11 mouse cellular contexts compared by ENCODE assay signal in the genomic region with DNA sequence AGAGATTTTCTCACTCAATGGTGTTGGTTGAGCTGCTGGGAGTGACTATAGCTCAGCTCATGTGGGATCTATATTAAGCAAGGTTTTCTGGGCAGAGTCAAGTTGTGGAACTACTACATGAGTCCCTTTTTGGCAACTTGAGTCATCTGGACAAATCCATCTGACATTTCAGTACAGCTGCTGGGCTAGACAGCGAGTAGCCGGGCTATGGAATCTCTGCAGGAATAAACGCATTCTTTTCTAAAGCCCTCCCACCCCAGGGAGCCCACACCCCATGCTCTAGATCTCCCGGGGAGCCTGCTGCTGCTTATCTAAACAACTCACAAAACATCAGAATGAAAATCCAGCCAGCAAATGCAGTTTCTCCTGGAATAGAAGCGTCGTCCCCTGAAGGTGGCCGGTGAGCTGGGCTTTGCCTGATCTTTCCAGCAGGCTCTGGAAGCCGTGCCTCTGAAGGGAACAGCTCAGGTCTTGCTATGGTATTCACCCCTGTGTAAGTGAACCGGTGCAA. TPM values are rescaled to one million over a fixed set of nuclear protein-coding genes. Genes with fewer than 3 reads are reported as not detected.
A peak's percentile ranks its signal among the peaks of the same experiment; 100 is the strongest.
DNase-seq lines count a peak whose midpoint lies in the region; TF ChIP-seq lines count a peak whose summit lies in the region.
"Had no signal": no experiment of that assay in that cellular context is flagged by ENCODE, and none has a peak within 500 bp of the region (broad histone marks: within the 10 kb centered on the region; RNA-seq: fewer than 3 reads in every experiment).

A gene (minus strand): TSS at position 49 of the 511 bp plus-strand sequence.

- TF ChIP-seq CTCF in left cerebral cortex, adult 2 months (IDR thresholded peaks at IDR 0.05) = no peak

- H3K9me3 ChIP-seq in heart, embryonic 10.5 days = no peaks in the 10 kb centered on the region
- H3K9me3 ChIP-seq: midbrain, embryonic 12.5 days had no signal

- H3K4me1 ChIP-seq in heart, embryonic 10.5 days = peaks cover 21% of the 10 kb centered on the region
- H3K4me1 ChIP-seq: midbrain, embryonic 12.5 days had no signal

- peak; percentile 7 to 73 for DNase-seq in left cerebral cortex, postnatal 25 days (ENCODE audit: low spot score in 2 of 2)
- no peak for DNase-seq in left cerebral cortex, adult 2 months (ENCODE audit: extremely low spot score in 1 of 2, low spot score in 2 of 2)
- peak; percentile 64 for DNase-seq in gastrocnemius, adult 18-20 months (ENCODE audit: low spot score)
- DNase-seq in heart, embryonic 10.5 days (ENCODE audit: low spot score) = peak; percentile 80
- peak; percentile 17 to 21 for DNase-seq in kidney, postnatal 36 days
- DNase-seq in urinary bladder, postnatal 14 days (ENCODE audit: low spot score) = no peak
- DNase-seq in thymus, postnatal 0 days (ENCODE audit: low spot score) = no peak
- no peak for DNase-seq in spleen, postnatal 10 days (ENCODE audit: low spot score in 2 of 2)
- DNase-seq: cerebellum, postnatal 25 days had no signal

- peaks cover 4% of the 10 kb centered on the region; the same call in 1 of the 2 replicates for H3K36me3 ChIP-seq in heart, embryonic 10.5 days
- H3K36me3 ChIP-seq: midbrain, embryonic 12.5 days had no signal

- no peak within 1 kb of the TSS for H3K27ac ChIP-seq in left cerebral cortex, adult 2 months
- H3K27ac ChIP-seq in heart, embryonic 10.5 days = peak within 1 kb of the TSS; percentile 87
- H3K27ac ChIP-seq: midbrain, embryonic 12.5 days had no signal

- H3K27me3 ChIP-seq in heart, embryonic 10.5 days (ENCODE audit: insufficient read depth, poor library complexity, severe bottlenecking) = no peaks in the 10 kb centered on the region
- H3K27me3 ChIP-seq: midbrain, embryonic 12.5 days had no signal

- intact Hi-C loops in left cerebral cortex, postnatal 25 days (cut with DNase I) = loop anchor here (2.0 to 5.0 kb wide), 2 partner anchors 270 to 490 kb away; no protein-coding TSS in a partner anchor
- intact Hi-C loops in left cerebral cortex, adult 2 months (cut with DNase I) = loop anchor here (5.0 kb wide), 1 partner anchor 490 kb away; no protein-coding TSS in a partner anchor

- H3K4me3 ChIP-seq in left cerebral cortex, adult 2 months = no peak within 1 kb of the TSS
- peak within 1 kb of the TSS; percentile 51 for H3K4me3 ChIP-seq in heart, embryonic 10.5 days
- H3K4me3 ChIP-seq: midbrain, embryonic 12.5 days had no signal

- 9% methylated on average over 9 of the region's 9 CpGs for WGBS in heart, embryonic 10.5 days

RNA-seq across cellular contexts. Expression of the gene that starts here (rescaled TPM):
- not detected for total RNA-seq in left cerebral cortex, postnatal 25 days (2021)
- not detected for total RNA-seq in left cerebral cortex, adult 2 months (2021)
- total RNA-seq in gastrocnemius, adult 18-20 months (2021) = 100 to 1,000 TPM; 104 to 131 TPM
- 10.5 and 17.5 TPM in 2 replicates for polyA plus RNA-seq in heart, embryonic 10.5 days (2016; fragmentation: Nextera tagmentation; extraction: Ambion mirVana)
- 0.13 and 0.18 TPM in 2 replicates for polyA plus RNA-seq in thymus, postnatal 0 days (2015; fragmentation: Nextera tagmentation; extraction: Ambion mirVana)
- polyA plus RNA-seq: forebrain, embryonic 14.5 days; midbrain, embryonic 12.5 days had no signal

Comparison
In these comparisons a context has a peak if more than half of its experiments do, and no peak if none do; other contexts are left out.
1. RNA of the gene that starts here (total RNA-seq): 104 to 131 TPM in gastrocnemius, adult 18-20 months; not detected in left cerebral cortex, postnatal 25 days and not detected in left cerebral cortex, adult 2 months; every median in the first group is over 100 times any median in the second.
2. Peak in DNase-seq in left cerebral cortex, postnatal 25 days; RNA of the gene not detected or under 1 TPM.
3. DNase-seq: peak in gastrocnemius, adult 18-20 months (single experiment), heart, embryonic 10.5 days (single experiment) and kidney, postnatal 36 days (2 of 2); none in left cerebral cortex, adult 2 months (0 of 2), urinary bladder, postnatal 14 days (single experiment), thymus, postnatal 0 days (single experiment) and spleen, postnatal 10 days (0 of 2).